Mouse (Mus musculus) ES-E14 (cell line): Measurements from ENCODE around the gene Eif5a2. TPM values are rescaled to one million over a fixed set of nuclear protein-coding genes. Genes with fewer than 3 reads are reported as not detected.

Experiments
- DNase-seq: peaks from one replicate; pipeline ENCODE4 v3.0.0-alpha.2; 2013; ENCODE audit warnings: low read depth, low spot score
- H3K27ac ChIP-seq: 2 replicates; pipeline ENCODE4 v1.5.1; 2012; ENCODE audit warnings: low read depth, mild to moderate bottlenecking, low read length, moderate library complexity, mixed read lengths; ENCODE audit not compliant: poor library complexity, insufficient read depth, severe bottlenecking
- H3K36me3 ChIP-seq: 2 replicates; pipeline ENCODE4 v1.6.1; 2012; ENCODE audit warnings: mild to moderate bottlenecking, low read length, moderate library complexity, mixed read lengths; ENCODE audit not compliant: control insufficient read depth, poor library complexity, insufficient read depth, severe bottlenecking
- H3K4me1 ChIP-seq, 2 experiments: fragments of 150-350 bp in 1 of 2; sonication (generic) in 1 of 2; 2 replicates each; pipeline ENCODE4 v1.6.1; 2012; ENCODE audit warnings: low read length in 2 of 2, mild to moderate bottlenecking in 1 of 2, mixed read lengths in 1 of 2; ENCODE audit not compliant: control insufficient read depth in 2 of 2, insufficient read depth in 2 of 2, poor library complexity in 1 of 2
- H3K4me3 ChIP-seq, 2 experiments: fragments of 150-350 bp in 1 of 2; sonication (generic) in 1 of 2; 2 replicates each; pipeline ENCODE4 v1.5.1; 2012; ENCODE audit warnings: low read length in 2 of 2, low read depth in 1 of 2, mild to moderate bottlenecking in 1 of 2, mixed read lengths in 1 of 2; ENCODE audit not compliant: insufficient read depth in 1 of 2, poor library complexity in 1 of 2, severe bottlenecking in 1 of 2
- H3K9ac ChIP-seq: 2 replicates; pipeline ENCODE4 v1.6.1; 2012; ENCODE audit warnings: low read depth, mild to moderate bottlenecking, low read length, mixed read lengths; ENCODE audit not compliant: poor library complexity, insufficient read depth, severe bottlenecking
- H3K9me3 ChIP-seq: fragments of 150-350 bp; sonication (generic); 2 replicates; pipeline ENCODE4 v1.6.1; 2012; ENCODE audit warnings: low read depth, mild to moderate bottlenecking, low read length; ENCODE audit not compliant: control insufficient read depth, insufficient read depth
- CHD2 ChIP-seq: IDR thresholded peaks from 2 replicates; pipeline ENCODE4 v1.6.1; 2014; ENCODE audit warnings: mild to moderate bottlenecking, low read depth, low read length, inconsistent platforms
- HCFC1 ChIP-seq: IDR thresholded peaks from 2 replicates; pipeline ENCODE4 v1.6.1; 2012; ENCODE audit warnings: low read length, inconsistent platforms, borderline replicate concordance; ENCODE audit not compliant: insufficient read depth
- MAFK ChIP-seq: IDR thresholded peaks from 2 replicates; pipeline ENCODE4 v1.6.1; 2014; ENCODE audit warnings: mild to moderate bottlenecking, low read depth, low read length, inconsistent platforms; ENCODE audit not compliant: insufficient read depth
- ZC3H11A ChIP-seq: IDR thresholded peaks from 2 replicates; pipeline ENCODE4 v1.6.1; 2012; ENCODE audit warnings: low read depth, mild to moderate bottlenecking, inconsistent platforms, low read length, borderline replicate concordance
- ZNF384 ChIP-seq: IDR thresholded peaks from 2 replicates; pipeline ENCODE4 v1.6.1; 2012; ENCODE audit warnings: low read depth, low read length, inconsistent platforms
- in situ Hi-C, 2 experiments: fragments of 600-800 bp; cut with MboI; formaldehyde crosslinking; loops; one replicate each; pipeline ENCODE4 v1.15.1; 2025; ENCODE audit warnings: low sequenced_read_pairs in 2 of 2, inconsistent platforms in 1 of 2; ENCODE audit not compliant: unreplicated experiment in 2 of 2
- total RNA-seq: library from RNA; depleted of rRNA; stranded (reverse); fragments of 300-350 nt; gene quantifications from 2 replicates; pipeline ENCODE4 v1.2.3, GENCODE M21; 2012; rRNA removed

The Eif5a2 gene
- total RNA-seq, 1 experiment = 10.5 TPM

GRCm38 (mm10) chr3:28847115-28847514, 66.0 kb downstream of the Eif5a2 start:
- no peak for TF ChIP-seq HCFC1
- TF ChIP-seq ZNF384 = no peak
- no peak for TF ChIP-seq MAFK
- no peak for TF ChIP-seq CHD2
- no peak for TF ChIP-seq ZC3H11A
- peaks cover 2 to 6% of the 10 kb centered on the region in 2 experiments; a peak in 2 of 4 replicates for H3K4me1 ChIP-seq
- no peak overlapping the region for H3K27ac ChIP-seq
- no peak for DNase-seq
- H3K36me3 ChIP-seq = no peaks in the 10 kb centered on the region
- H3K9ac ChIP-seq = no peak overlapping the region
- no peak overlapping the region for H3K4me3 ChIP-seq
- in situ Hi-C loops = no loop called here
- peaks cover 8% of the 10 kb centered on the region; the same call in 1 of the 2 replicates for H3K9me3 ChIP-seq

Other genes with a start within 250 kb of the Eif5a2 start
- not detected in 2 replicates for gene Slc2a2, start 83.4 kb upstream of the Eif5a2 start, total RNA-seq
- 199 and 297 TPM in 2 replicates for gene Rpl22l1, start 24.2 kb downstream of the Eif5a2 start, total RNA-seq
- gene Gm1527, start 111.3 kb downstream of the Eif5a2 start, total RNA-seq = not detected in 2 replicates